Mouse (Mus musculus): ENCODE measurements around the gene Slfn1. TPM values are rescaled to one million over a fixed set of nuclear protein-coding genes. Genes with fewer than 3 reads are reported as not detected.

Gene Slfn1
- polyA plus RNA-seq, 1 experiment = not detected

- Histone ChIP-seq H3ac (ENCODE audit: control insufficient read depth, insufficient read length) (no peak overlapping the region), H3K4me3 (no peak overlapping the region), H3K27me3 (ENCODE audit: control insufficient read depth, insufficient read depth, insufficient read length) (no peaks in the 10 kb centered on the region), H3K4me2 (ENCODE audit: low read depth) (no peak overlapping the region), H3K79me2 (ENCODE audit: control insufficient read depth, insufficient read depth) (no peaks in the 10 kb centered on the region), H3K36me3 (ENCODE audit: control insufficient read depth, insufficient read depth) (no peaks in the 10 kb centered on the region)
- no peak for TF ChIP-seq MYOD1 (IDR thresholded peaks at IDR 0.05; ENCODE audit: control insufficient read depth in 1 of 3, insufficient read length in 2 of 3, low read depth in 2 of 3)
- no peak for TF ChIP-seq E2F4 (IDR thresholded peaks at IDR 0.05; ENCODE audit: insufficient read depth)
- TF ChIP-seq TCF3 (IDR thresholded peaks at IDR 0.05; ENCODE audit: insufficient read length, low read depth) = no peak
- no peak for TF ChIP-seq MAX (IDR thresholded peaks at IDR 0.05; ENCODE audit: low read depth)
- no peak for TF ChIP-seq CEBPB (IDR thresholded peaks at IDR 0.05; ENCODE audit: insufficient read depth, poor library complexity, severe bottlenecking)
- no peak for TF ChIP-seq POLR2AphosphoS2 (IDR thresholded peaks at IDR 0.05; ENCODE audit: insufficient read length, low read depth)
- TF ChIP-seq MYOG (IDR thresholded peaks at IDR 0.05; ENCODE audit: control insufficient read depth in 1 of 3, insufficient read depth in 1 of 3, insufficient read length in 2 of 3, low read depth in 2 of 3) = no peak
- no peak for TF ChIP-seq REST (IDR thresholded peaks at IDR 0.05; ENCODE audit: insufficient read depth, insufficient read length)
- TF ChIP-seq USF1 (IDR thresholded peaks at IDR 0.05; ENCODE audit: low read depth) = no peak
- no peak for TF ChIP-seq TCF12 (IDR thresholded peaks at IDR 0.05; ENCODE audit: insufficient read depth, poor library complexity, severe bottlenecking)
- TF ChIP-seq SRF (IDR thresholded peaks at IDR 0.05; ENCODE audit: control insufficient read depth, insufficient read length, low read depth) = no peak
- no peak for TF ChIP-seq POLR2A (IDR thresholded peaks at IDR 0.05; ENCODE audit: insufficient read length, low read depth)
Measured at GRCm38 (mm10) chr11:83084761-83085160, 31.9 kb upstream of the Slfn1 start.

GRCm38 (mm10) chr11:83115138-83115537, 1.5 kb upstream of the Slfn1 start:
- H3K27me3 ChIP-seq (ENCODE audit: control insufficient read depth, insufficient read depth, insufficient read length) = peaks cover 5% of the 10 kb centered on the region
- no peaks in the 10 kb centered on the region for H3K36me3 ChIP-seq (ENCODE audit: control insufficient read depth, insufficient read depth)
- H3K4me2 ChIP-seq (ENCODE audit: low read depth) = no peak overlapping the region
- no peak overlapping the region for H3ac ChIP-seq (ENCODE audit: control insufficient read depth, insufficient read length)
- TF ChIP-seq POLR2A (IDR thresholded peaks at IDR 0.05; ENCODE audit: insufficient read length, low read depth) (no peak), MAX (IDR thresholded peaks at IDR 0.05; ENCODE audit: low read depth) (no peak), REST (IDR thresholded peaks at IDR 0.05; ENCODE audit: insufficient read depth, insufficient read length) (no peak), USF1 (IDR thresholded peaks at IDR 0.05; ENCODE audit: low read depth) (no peak), TCF12 (IDR thresholded peaks at IDR 0.05; ENCODE audit: insufficient read depth, poor library complexity, severe bottlenecking) (no peak), SRF (IDR thresholded peaks at IDR 0.05; ENCODE audit: control insufficient read depth, insufficient read length, low read depth) (no peak), TCF3 (IDR thresholded peaks at IDR 0.05; ENCODE audit: insufficient read length, low read depth) (no peak), CEBPB (IDR thresholded peaks at IDR 0.05; ENCODE audit: insufficient read depth, poor library complexity, severe bottlenecking) (no peak)
- no peaks in the 10 kb centered on the region for H3K79me2 ChIP-seq (ENCODE audit: control insufficient read depth, insufficient read depth)
- H3K4me3 ChIP-seq = no peak overlapping the region

- no peaks in the 10 kb centered on the region for H3K79me2 ChIP-seq (ENCODE audit: control insufficient read depth, insufficient read depth)
- H3K36me3 ChIP-seq (ENCODE audit: control insufficient read depth, insufficient read depth) = no peaks in the 10 kb centered on the region
- peaks cover 5% of the 10 kb centered on the region for H3K27me3 ChIP-seq (ENCODE audit: control insufficient read depth, insufficient read depth, insufficient read length)
- no peak overlapping the region for H3K4me3 ChIP-seq
- no peak overlapping the region for H3K4me2 ChIP-seq (ENCODE audit: low read depth)
- H3ac ChIP-seq (ENCODE audit: control insufficient read depth, insufficient read length) = no peak overlapping the region
- TF ChIP-seq POLR2AphosphoS2 (IDR thresholded peaks at IDR 0.05; ENCODE audit: insufficient read length, low read depth) (no peak), MAX (IDR thresholded peaks at IDR 0.05; ENCODE audit: low read depth) (no peak), POLR2A (IDR thresholded peaks at IDR 0.05; ENCODE audit: insufficient read length, low read depth) (no peak), MYOD1 (IDR thresholded peaks at IDR 0.05; ENCODE audit: control insufficient read depth in 1 of 3, insufficient read length in 2 of 3, low read depth in 2 of 3) (no peak), TCF12 (IDR thresholded peaks at IDR 0.05; ENCODE audit: insufficient read depth, poor library complexity, severe bottlenecking) (no peak), MYOG (IDR thresholded peaks at IDR 0.05; ENCODE audit: control insufficient read depth in 1 of 3, insufficient read depth in 1 of 3, insufficient read length in 2 of 3, low read depth in 2 of 3) (no peak), TCF3 (IDR thresholded peaks at IDR 0.05; ENCODE audit: insufficient read length, low read depth) (no peak), E2F4 (IDR thresholded peaks at IDR 0.05; ENCODE audit: insufficient read depth) (no peak), USF1 (IDR thresholded peaks at IDR 0.05; ENCODE audit: low read depth) (no peak), CEBPB (IDR thresholded peaks at IDR 0.05; ENCODE audit: insufficient read depth, poor library complexity, severe bottlenecking) (no peak), SRF (IDR thresholded peaks at IDR 0.05; ENCODE audit: control insufficient read depth, insufficient read length, low read depth) (no peak), REST (IDR thresholded peaks at IDR 0.05; ENCODE audit: insufficient read depth, insufficient read length) (no peak)
Measured at GRCm38 (mm10) chr11:83118056-83118455, 1.4 kb downstream of the Slfn1 start.

GRCm38 (mm10) chr11:83121131-83121685, 4.6 kb downstream of the Slfn1 start:
- H3K4me3 ChIP-seq = no peak overlapping the region
- no peak for TF ChIP-seq TCF3 (IDR thresholded peaks at IDR 0.05; ENCODE audit: insufficient read length, low read depth)
- no peak for TF ChIP-seq MAX (IDR thresholded peaks at IDR 0.05; ENCODE audit: low read depth)
- TF ChIP-seq SRF (IDR thresholded peaks at IDR 0.05; ENCODE audit: control insufficient read depth, insufficient read length, low read depth) = no peak
- no peak for TF ChIP-seq MYOG (IDR thresholded peaks at IDR 0.05; ENCODE audit: control insufficient read depth in 1 of 3, insufficient read depth in 1 of 3, insufficient read length in 2 of 3, low read depth in 2 of 3)
- TF ChIP-seq REST (IDR thresholded peaks at IDR 0.05; ENCODE audit: insufficient read depth, insufficient read length) = no peak
- no peak for TF ChIP-seq E2F4 (IDR thresholded peaks at IDR 0.05; ENCODE audit: insufficient read depth)
- no peak for TF ChIP-seq TCF12 (IDR thresholded peaks at IDR 0.05; ENCODE audit: insufficient read depth, poor library complexity, severe bottlenecking)
- no peak for TF ChIP-seq POLR2AphosphoS2 (IDR thresholded peaks at IDR 0.05; ENCODE audit: insufficient read length, low read depth)
- no peak for TF ChIP-seq POLR2A (IDR thresholded peaks at IDR 0.05; ENCODE audit: insufficient read length, low read depth)
- TF ChIP-seq USF1 (IDR thresholded peaks at IDR 0.05; ENCODE audit: low read depth) = no peak
- TF ChIP-seq CEBPB (IDR thresholded peaks at IDR 0.05; ENCODE audit: insufficient read depth, poor library complexity, severe bottlenecking) = no peak
- no peak for TF ChIP-seq MYOD1 (IDR thresholded peaks at IDR 0.05; ENCODE audit: control insufficient read depth in 1 of 3, insufficient read length in 2 of 3, low read depth in 2 of 3)
- no peak overlapping the region for H3ac ChIP-seq (ENCODE audit: control insufficient read depth, insufficient read length)
- no peaks in the 10 kb centered on the region for H3K79me2 ChIP-seq (ENCODE audit: control insufficient read depth, insufficient read depth)
- peaks cover 5% of the 10 kb centered on the region for H3K27me3 ChIP-seq (ENCODE audit: control insufficient read depth, insufficient read depth, insufficient read length)
- H3K36me3 ChIP-seq (ENCODE audit: control insufficient read depth, insufficient read depth) = no peaks in the 10 kb centered on the region
- no peak overlapping the region for H3K4me2 ChIP-seq (ENCODE audit: low read depth)
